Mouse (Mus musculus) liver, embryonic 11.5 days (tissue): ENCODE data around the gene Ccdc150. TPM values are rescaled to one million over a fixed set of nuclear protein-coding genes. Genes with fewer than 3 reads are reported as not detected.

ENCODE experiments used
- ATAC-seq: fragments of 200-750 bp; cut with Nextera tagmentation; replicated peaks from 2 replicates; pipeline ENCODE4 v1.8.0; 2017; ENCODE audit warnings: moderate number of reproducible peaks, mild to moderate bottlenecking, moderate TSS enrichment, moderate library complexity; ENCODE audit not compliant: low FRiP score
- DNase-seq: peaks from one replicate; pipeline ENCODE4 v3.0.0-alpha.2; 2017; ENCODE audit warnings: low spot score
- H3K27ac ChIP-seq: fragments of 300-500 bp; sonication (generic); 2 replicates; pipeline ENCODE4 v1.5.1; 2014; ENCODE audit warnings: mild to moderate bottlenecking, low read depth, low read length, control low read depth
- H3K27me3 ChIP-seq: fragments of 300-500 bp; sonication (generic); replicated peaks from 2 replicates; pipeline ENCODE4 v1.6.1; 2014; ENCODE audit warnings: low read length, mixed read lengths; ENCODE audit not compliant: control insufficient read depth, insufficient read depth
- H3K36me3 ChIP-seq: fragments of 300-500 bp; sonication (generic); 2 replicates; pipeline ENCODE4 v1.6.1; 2014; ENCODE audit warnings: mild to moderate bottlenecking, low read length, moderate library complexity, mixed read lengths; ENCODE audit not compliant: control insufficient read depth, insufficient read depth
- H3K4me1 ChIP-seq: fragments of 300-500 bp; sonication (generic); replicated peaks from 2 replicates; pipeline ENCODE4 v1.6.1; 2014; ENCODE audit warnings: low read length, mixed read lengths; ENCODE audit not compliant: control insufficient read depth, insufficient read depth
- H3K4me2 ChIP-seq: fragments of 300-500 bp; sonication (generic); 2 replicates; pipeline ENCODE4 v1.6.1; 2014; ENCODE audit warnings: mild to moderate bottlenecking, control low read depth, moderate library complexity
- H3K4me3 ChIP-seq: fragments of 300-500 bp; sonication (generic); 2 replicates; pipeline ENCODE4 v1.5.1; 2014; ENCODE audit warnings: low read depth, low read length, control low read depth
- H3K9ac ChIP-seq: fragments of 300-500 bp; sonication (generic); 2 replicates; pipeline ENCODE4 v1.6.1; 2014; ENCODE audit warnings: low read depth, low read length, control low read depth
- H3K9me3 ChIP-seq: fragments of 300-500 bp; sonication (generic); 2 replicates; pipeline ENCODE4 v1.6.1; 2016; ENCODE audit warnings: low read length, inconsistent platforms, mixed read lengths; ENCODE audit not compliant: control insufficient read depth
- WGBS: fragments of 180-500 bp; shearing (Covaris S2); extraction: QIAGEN DNeasy Blood & Tissue Kit; methylation state at CpG from one replicate; pipeline ENCODE4 v1.1.7; 2014; 5-methylcytosine and 5-hydroxymethylcytosine counted together
- polyA plus RNA-seq: library from polyadenylated mRNA; unstranded; fragments of >200 nt; fragmentation: Nextera tagmentation; extraction: Ambion mirVana; gene quantifications from 2 replicates; pipeline ENCODE4 v1.2.1, GENCODE M21; 2014

The Ccdc150 gene
- polyA plus RNA-seq, 1 experiment from 2014 or later, result 0.52 TPM

DNA sequence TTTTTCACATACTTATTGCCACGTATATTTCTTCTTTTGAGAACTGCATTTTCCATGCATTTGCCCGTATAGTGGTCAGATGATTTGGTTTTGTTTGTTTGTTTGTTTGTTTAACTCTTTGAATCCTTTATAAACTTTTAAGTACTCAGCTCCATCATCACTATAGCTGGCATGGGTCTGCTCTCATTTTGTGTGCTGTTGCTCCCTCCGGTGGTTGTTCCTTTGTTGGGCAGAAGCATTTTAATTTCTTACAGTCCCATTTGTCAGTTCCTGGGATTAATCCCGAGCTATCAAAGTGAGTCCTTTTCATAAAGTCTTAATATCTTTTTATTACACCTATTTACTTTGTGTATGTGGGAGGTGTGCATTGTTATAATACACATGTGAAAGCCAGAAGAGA is 82.5 kb downstream of the Ccdc150 start:
- WGBS, result 58% methylated on average over 4 of the region's 4 CpGs
- Histone ChIP-seq H3K4me1 (no peaks in the 10 kb centered on the region), H3K9me3 (no peaks in the 10 kb centered on the region), H3K27ac (no peak overlapping the region), H3K9ac (no peak overlapping the region), H3K4me2 (no peak overlapping the region), H3K4me3 (no peak overlapping the region), H3K36me3 (no peaks in the 10 kb centered on the region), H3K27me3 (no peaks in the 10 kb centered on the region)
- DNase-seq (no peak), ATAC-seq (no peak)

GRCm38 (mm10) chr1:54354786-54355185 is 104.3 kb downstream of the Ccdc150 start:
- WGBS, result 84% methylated on average over 4 of the region's 4 CpGs

DNA sequence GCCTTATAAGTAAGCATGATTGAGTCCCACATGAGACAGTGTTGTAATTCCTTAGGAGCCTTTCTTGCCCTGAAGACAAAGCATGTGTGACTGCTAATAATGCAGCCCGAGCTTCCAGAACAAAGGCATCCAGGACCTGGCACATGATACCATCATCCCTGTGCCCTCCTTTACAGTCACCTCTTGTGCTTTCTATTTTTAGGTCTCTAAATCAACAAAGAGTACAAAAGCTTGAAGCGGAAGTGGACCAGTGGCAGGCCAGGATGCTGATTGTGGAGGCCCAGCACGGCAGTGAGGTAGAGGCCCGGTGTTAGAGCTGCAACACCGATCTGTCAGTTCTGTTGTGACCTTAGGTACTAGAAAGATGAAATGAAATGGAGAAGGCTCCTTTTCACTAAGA is 105.0 kb downstream of the Ccdc150 start:
- 81% methylated on average over 5 of the region's 5 CpGs for WGBS
- Histone ChIP-seq H3K4me3 (no peak overlapping the region), H3K27ac (no peak overlapping the region), H3K4me1 (no peaks in the 10 kb centered on the region), H3K9me3 (no peaks in the 10 kb centered on the region), H3K36me3 (no peaks in the 10 kb centered on the region), H3K27me3 (no peaks in the 10 kb centered on the region), H3K4me2 (no peak overlapping the region), H3K9ac (no peak overlapping the region)
- DNase-seq (no peak), ATAC-seq (no peak)

More at GRCm38 (mm10) chr1:54354786-54355185, 104.3 kb downstream of the Ccdc150 start:
- ATAC-seq (no peak), DNase-seq (no peak)
- Histone ChIP-seq H3K27me3 (no peaks in the 10 kb centered on the region), H3K4me1 (no peaks in the 10 kb centered on the region), H3K27ac (no peak overlapping the region), H3K36me3 (no peaks in the 10 kb centered on the region), H3K9ac (no peak overlapping the region), H3K4me2 (no peak overlapping the region), H3K9me3 (no peaks in the 10 kb centered on the region), H3K4me3 (no peak overlapping the region)

- no peak for DNase-seq
- no peak for ATAC-seq
- Histone ChIP-seq H3K27me3 (no peaks in the 10 kb centered on the region), H3K36me3 (no peaks in the 10 kb centered on the region), H3K4me2 (no peak overlapping the region), H3K9ac (no peak overlapping the region), H3K9me3 (no peaks in the 10 kb centered on the region), H3K4me1 (no peaks in the 10 kb centered on the region), H3K4me3 (no peak overlapping the region), H3K27ac (no peak overlapping the region)
- 81% methylated on average over 6 of the region's 6 CpGs for WGBS
Observed at GRCm38 (mm10) chr1:54356566-54356965, 106.1 kb downstream of the Ccdc150 start.

- no peak overlapping the region for H3K9ac ChIP-seq
- no peaks in the 10 kb centered on the region for H3K9me3 ChIP-seq
- H3K4me2 ChIP-seq, result no peak overlapping the region
- H3K4me3 ChIP-seq, result no peak overlapping the region
- no peak overlapping the region for H3K27ac ChIP-seq
- ATAC-seq, result no peak
- no peaks in the 10 kb centered on the region for H3K36me3 ChIP-seq
- no peak for DNase-seq
- H3K27me3 ChIP-seq, result no peaks in the 10 kb centered on the region
- no peaks in the 10 kb centered on the region for H3K4me1 ChIP-seq
Observed at GRCm38 (mm10) chr1:54377506-54378051, 127.1 kb downstream of the Ccdc150 start.

DNA sequence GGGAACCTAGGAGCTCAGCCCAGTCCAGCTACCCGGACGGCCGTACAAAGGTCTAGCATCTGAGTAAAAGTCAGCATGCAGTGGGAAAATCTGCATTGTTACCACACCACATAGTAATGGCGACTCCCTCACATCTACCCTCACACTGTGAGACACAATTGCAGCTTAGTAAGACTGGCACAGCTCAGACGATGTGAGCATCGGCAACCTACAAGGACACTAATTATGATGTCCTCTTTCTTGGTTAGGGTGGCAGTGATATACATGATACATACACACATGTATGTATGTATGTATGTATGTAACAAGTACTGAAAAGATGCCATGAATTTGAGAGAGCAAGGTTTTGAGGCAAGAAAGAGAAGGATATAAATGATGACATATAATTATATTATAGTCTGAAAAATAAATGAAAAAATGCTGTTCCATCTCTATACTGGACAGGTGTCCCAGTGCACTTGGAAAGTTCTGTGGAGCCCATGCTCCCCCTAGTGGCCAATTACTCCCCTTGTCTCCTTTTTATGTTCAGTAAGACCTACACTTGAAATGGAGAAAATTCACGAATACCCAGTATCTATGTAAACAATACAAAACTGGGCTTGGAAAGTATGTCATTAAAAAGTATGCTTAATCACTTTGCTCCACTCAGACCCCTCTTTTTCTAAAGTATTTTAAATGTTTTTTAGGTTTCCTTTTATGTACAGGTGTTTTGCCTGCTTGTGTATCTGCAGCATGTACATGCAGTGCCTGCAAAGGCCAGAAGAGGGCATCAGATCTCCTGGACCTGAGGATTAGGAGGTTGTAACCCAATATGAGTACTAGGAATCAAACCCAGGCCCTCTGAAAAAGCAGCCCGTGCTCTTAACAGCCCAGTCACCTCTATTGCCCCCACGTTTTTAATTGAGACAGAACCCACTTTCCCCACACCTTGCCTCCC is 130.8 kb downstream of the Ccdc150 start:
- Histone ChIP-seq H3K36me3 (no peaks in the 10 kb centered on the region), H3K4me2 (no peak overlapping the region), H3K9me3 (no peaks in the 10 kb centered on the region), H3K4me3 (no peak overlapping the region), H3K27ac (no peak overlapping the region), H3K9ac (no peak overlapping the region), H3K4me1 (no peaks in the 10 kb centered on the region), H3K27me3 (no peaks in the 10 kb centered on the region)
- DNase-seq (no peak), ATAC-seq (no peak)
- WGBS, result 87% methylated on average over 9 of the region's 9 CpGs

DNA sequence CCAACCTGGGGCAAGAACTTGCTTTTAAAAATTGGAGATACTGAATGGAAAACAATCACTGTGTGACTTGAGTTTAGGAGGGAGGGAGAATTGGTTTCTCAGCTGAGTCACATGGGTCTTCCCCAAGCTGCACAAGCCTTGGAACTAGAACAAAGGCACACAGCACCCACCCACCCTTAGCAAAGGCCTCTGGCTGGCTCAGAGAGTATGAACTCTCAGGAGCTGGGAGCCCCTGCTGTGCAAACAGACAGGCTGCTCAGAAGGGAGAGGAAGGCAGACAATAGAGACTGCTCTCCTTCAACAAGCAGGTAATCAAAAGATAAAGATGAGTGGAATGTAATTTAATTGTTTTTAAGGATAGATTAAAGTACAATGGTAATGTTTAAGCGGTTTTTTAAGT is 133.7 kb downstream of the Ccdc150 start:
- no peaks in the 10 kb centered on the region for H3K36me3 ChIP-seq
- no peak overlapping the region for H3K4me2 ChIP-seq
- H3K4me3 ChIP-seq, result no peak overlapping the region
- no peak overlapping the region for H3K9ac ChIP-seq
- DNase-seq (no peak), ATAC-seq (no peak)
- H3K27ac ChIP-seq, result no peak overlapping the region
- no peaks in the 10 kb centered on the region for H3K4me1 ChIP-seq
- 52% methylated on average over 1 of the region's 1 CpGs for WGBS
- no peaks in the 10 kb centered on the region for H3K27me3 ChIP-seq
- H3K9me3 ChIP-seq, result no peaks in the 10 kb centered on the region

- peaks cover 10% of the 10 kb centered on the region; the same call in 1 of the 2 replicates for H3K36me3 ChIP-seq
- no peak overlapping the region for H3K27ac ChIP-seq
- no peak overlapping the region for H3K4me2 ChIP-seq
- DNase-seq (no peak), ATAC-seq (no peak)
- no peaks in the 10 kb centered on the region for H3K9me3 ChIP-seq
- H3K4me3 ChIP-seq, result no peak overlapping the region
- H3K4me1 ChIP-seq, result no peaks in the 10 kb centered on the region
- no peaks in the 10 kb centered on the region for H3K27me3 ChIP-seq
- no peak overlapping the region for H3K9ac ChIP-seq
Observed at GRCm38 (mm10) chr1:54402736-54403135, 152.3 kb downstream of the Ccdc150 start.
